Mouse (Mus musculus): ENCODE data around the gene Nhsl1.

GRCm38 (mm10) chr10:18526851-18527675, 208.3 kb downstream of the Nhsl1 start:
- TF ChIP-seq POLR2A (IDR thresholded peaks at IDR 0.05; ENCODE audit: control insufficient read depth, low read depth, low read length) (no peak), CTCF (IDR thresholded peaks at IDR 0.05; ENCODE audit: control insufficient read depth, insufficient read depth, insufficient replicate concordance, low read depth, low read length) (no peak)

All from testis, adult 2 months (tissue).